Mouse (Mus musculus): ENCODE measurements at regions not wholly inside any gene's neighbourhood (a gene's known extent, or its start where the extent isn't known, plus 50 kb on each side); places are given as distances from the start of the nearest gene placed in this dataset.

- no peaks in the 10 kb centered on the region for H3K27me3 ChIP-seq (ENCODE audit: control insufficient read depth, insufficient read depth, low read length, poor library complexity, severe bottlenecking)
- DNase-seq (ENCODE audit: low read depth, low spot score), result no peak
- H3K36me3 ChIP-seq (ENCODE audit: control insufficient read depth, insufficient read depth, low read length, poor library complexity, severe bottlenecking), result no peaks in the 10 kb centered on the region
These were observed 377.4 kb upstream of the Fam92a start for GRCm38 (mm10) chr4:12549265-12549664.

DNA sequence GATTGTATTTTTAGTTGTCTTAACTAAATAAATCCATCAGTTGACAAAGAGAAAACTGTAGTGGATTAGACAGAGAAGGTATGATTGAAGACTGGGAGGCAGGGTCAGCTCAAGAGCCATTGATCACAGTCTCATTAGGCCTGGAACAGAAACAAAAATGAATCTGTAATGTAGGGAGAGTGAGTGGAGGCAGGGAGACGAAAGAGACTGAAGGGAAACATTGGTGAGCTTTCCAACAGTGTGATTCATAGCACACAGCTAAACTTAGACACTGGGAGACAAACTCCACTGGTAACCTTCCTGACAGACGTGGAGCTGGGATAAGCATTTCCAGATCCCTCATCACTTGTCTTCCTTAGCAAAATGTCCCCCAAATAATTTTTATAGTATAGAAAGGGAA lies 372.1 kb upstream of the Fam92a start:
- no peak for DNase-seq (ENCODE audit: low read depth, low spot score)
- H3K27me3 ChIP-seq (ENCODE audit: control insufficient read depth, insufficient read depth, low read length, poor library complexity, severe bottlenecking), result no peaks in the 10 kb centered on the region

GRCm38 (mm10) chr4:12541508-12541907 lies 369.7 kb upstream of the Fam92a start:
- Histone ChIP-seq H3K27me3 (ENCODE audit: control insufficient read depth, insufficient read depth, low read length, poor library complexity, severe bottlenecking) (no peaks in the 10 kb centered on the region), H3K36me3 (ENCODE audit: control insufficient read depth, insufficient read depth, low read length, poor library complexity, severe bottlenecking) (no peaks in the 10 kb centered on the region)
- no peak for DNase-seq (ENCODE audit: low read depth, low spot score)

More for the DNA sequence above, 372.1 kb upstream of the Fam92a start:
- no peaks in the 10 kb centered on the region for H3K36me3 ChIP-seq (ENCODE audit: control insufficient read depth, insufficient read depth, low read length, poor library complexity, severe bottlenecking)

GRCm38 (mm10) chr4:12539184-12539791 lies 367.5 kb upstream of the Fam92a start:
- DNase-seq (ENCODE audit: low read depth, low spot score), result no peak
- H3K27me3 ChIP-seq (ENCODE audit: control insufficient read depth, insufficient read depth, low read length, poor library complexity, severe bottlenecking), result no peaks in the 10 kb centered on the region
- no peaks in the 10 kb centered on the region for H3K36me3 ChIP-seq (ENCODE audit: control insufficient read depth, insufficient read depth, low read length, poor library complexity, severe bottlenecking)

DNA sequence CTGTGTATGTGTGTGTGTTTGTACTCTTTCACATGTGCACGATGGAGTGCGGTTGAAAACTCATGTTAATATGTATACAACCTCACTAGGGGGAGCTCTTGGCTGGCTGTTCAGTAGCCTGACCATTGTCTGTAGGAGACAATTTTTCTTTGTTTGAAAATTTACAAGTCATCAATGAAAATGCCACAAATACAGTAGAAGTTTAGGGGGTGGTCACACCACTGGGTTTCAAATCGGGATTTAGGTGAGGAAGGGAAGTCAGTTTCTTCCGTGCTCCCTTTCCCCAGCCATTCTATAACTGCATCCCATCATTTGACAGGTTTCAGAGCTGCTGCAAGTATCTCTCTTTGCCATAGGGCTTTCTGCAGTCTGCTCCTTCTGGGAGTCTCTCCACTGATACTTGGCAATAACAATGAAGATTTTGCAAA lies 366.9 kb upstream of the Fam92a start:
- no peak for DNase-seq (ENCODE audit: low read depth, low spot score)
- Histone ChIP-seq H3K36me3 (ENCODE audit: control insufficient read depth, insufficient read depth, low read length, poor library complexity, severe bottlenecking) (no peaks in the 10 kb centered on the region), H3K27me3 (ENCODE audit: control insufficient read depth, insufficient read depth, low read length, poor library complexity, severe bottlenecking) (no peaks in the 10 kb centered on the region)

DNA sequence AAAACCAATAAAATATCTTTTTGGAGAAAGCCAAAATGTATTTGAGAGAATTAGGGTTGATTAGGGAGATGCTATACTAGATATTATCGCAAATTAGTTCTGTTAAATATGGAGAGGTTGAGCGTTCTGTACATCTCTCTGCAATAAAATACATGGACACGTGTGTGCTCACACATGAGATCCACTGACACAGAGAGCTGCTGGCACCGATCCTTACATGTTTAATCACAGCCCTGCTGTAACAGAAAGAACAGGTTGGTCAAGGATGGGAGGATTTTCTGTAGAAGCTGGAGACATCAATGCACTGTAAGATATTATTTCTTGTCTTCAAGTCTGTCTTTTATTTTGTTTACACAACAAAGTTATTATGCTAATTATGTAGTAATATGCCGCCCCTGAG lies 366.2 kb upstream of the Fam92a start:
- DNase-seq (ENCODE audit: low read depth, low spot score), result no peak
- Histone ChIP-seq H3K36me3 (ENCODE audit: control insufficient read depth, insufficient read depth, low read length, poor library complexity, severe bottlenecking) (no peaks in the 10 kb centered on the region), H3K27me3 (ENCODE audit: control insufficient read depth, insufficient read depth, low read length, poor library complexity, severe bottlenecking) (no peaks in the 10 kb centered on the region)

DNA sequence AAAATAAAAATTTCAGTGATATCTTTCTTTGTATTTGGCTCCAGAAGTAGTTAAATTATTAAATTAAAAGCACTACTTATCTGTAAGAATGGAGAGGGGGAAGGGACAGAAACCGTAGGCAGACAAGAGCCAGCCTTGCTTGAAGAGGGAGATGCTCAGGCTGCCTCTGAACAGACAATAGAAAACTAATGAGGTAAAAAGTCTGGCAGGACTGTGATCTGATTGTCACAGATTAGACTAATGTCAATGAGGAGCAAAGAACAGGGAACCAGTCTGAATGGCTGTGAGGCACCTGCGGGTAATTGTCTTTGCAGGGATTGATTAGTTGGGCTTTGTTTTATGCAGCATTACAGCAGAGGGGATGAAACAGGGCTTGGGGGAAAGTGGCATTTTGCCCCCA lies 362.3 kb upstream of the Fam92a start:
- no peak for DNase-seq (ENCODE audit: low read depth, low spot score)
- H3K36me3 ChIP-seq (ENCODE audit: control insufficient read depth, insufficient read depth, low read length, poor library complexity, severe bottlenecking), result no peaks in the 10 kb centered on the region
- no peaks in the 10 kb centered on the region for H3K27me3 ChIP-seq (ENCODE audit: control insufficient read depth, insufficient read depth, low read length, poor library complexity, severe bottlenecking)

- H3K27me3 ChIP-seq (ENCODE audit: control insufficient read depth, insufficient read depth, low read length, poor library complexity, severe bottlenecking), result no peaks in the 10 kb centered on the region
- no peak for DNase-seq (ENCODE audit: low read depth, low spot score)
- H3K36me3 ChIP-seq (ENCODE audit: control insufficient read depth, insufficient read depth, low read length, poor library complexity, severe bottlenecking), result no peaks in the 10 kb centered on the region
These were observed 361.1 kb upstream of the Fam92a start for GRCm38 (mm10) chr4:12532961-12533360.

GRCm38 (mm10) chr4:12522358-12522757 lies 350.5 kb upstream of the Fam92a start:
- no peak for DNase-seq (ENCODE audit: low read depth, low spot score)
- no peaks in the 10 kb centered on the region for H3K36me3 ChIP-seq (ENCODE audit: control insufficient read depth, insufficient read depth, low read length, poor library complexity, severe bottlenecking)
- no peaks in the 10 kb centered on the region for H3K27me3 ChIP-seq (ENCODE audit: control insufficient read depth, insufficient read depth, low read length, poor library complexity, severe bottlenecking)

DNA sequence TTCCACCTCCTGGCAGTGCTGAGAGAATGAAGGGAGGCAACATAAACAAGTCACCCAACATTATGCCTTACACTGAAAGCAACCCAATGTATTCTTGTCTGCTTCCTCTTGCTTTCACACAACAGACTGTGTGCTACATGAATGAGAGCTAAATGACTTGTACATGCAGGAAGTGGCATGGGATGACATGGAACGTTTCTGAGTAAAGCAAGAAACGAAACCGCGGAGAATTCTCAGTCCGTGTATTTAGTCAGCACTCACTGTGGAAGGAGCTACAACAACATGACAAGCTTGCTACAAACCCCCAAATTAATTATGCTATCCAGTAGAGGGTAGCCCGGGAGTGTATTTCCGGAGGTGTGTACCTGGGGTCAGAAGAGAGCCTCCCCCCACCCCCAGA lies 349.4 kb upstream of the Fam92a start:
- DNase-seq (ENCODE audit: low read depth, low spot score), result no peak
- Histone ChIP-seq H3K36me3 (ENCODE audit: control insufficient read depth, insufficient read depth, low read length, poor library complexity, severe bottlenecking) (no peaks in the 10 kb centered on the region), H3K27me3 (ENCODE audit: control insufficient read depth, insufficient read depth, low read length, poor library complexity, severe bottlenecking) (no peaks in the 10 kb centered on the region)

- no peaks in the 10 kb centered on the region for H3K27me3 ChIP-seq (ENCODE audit: control insufficient read depth, insufficient read depth, low read length, poor library complexity, severe bottlenecking)
- no peak for DNase-seq (ENCODE audit: low read depth, low spot score)
These were observed 344.7 kb upstream of the Fam92a start for GRCm38 (mm10) chr4:12516497-12516896.

DNA sequence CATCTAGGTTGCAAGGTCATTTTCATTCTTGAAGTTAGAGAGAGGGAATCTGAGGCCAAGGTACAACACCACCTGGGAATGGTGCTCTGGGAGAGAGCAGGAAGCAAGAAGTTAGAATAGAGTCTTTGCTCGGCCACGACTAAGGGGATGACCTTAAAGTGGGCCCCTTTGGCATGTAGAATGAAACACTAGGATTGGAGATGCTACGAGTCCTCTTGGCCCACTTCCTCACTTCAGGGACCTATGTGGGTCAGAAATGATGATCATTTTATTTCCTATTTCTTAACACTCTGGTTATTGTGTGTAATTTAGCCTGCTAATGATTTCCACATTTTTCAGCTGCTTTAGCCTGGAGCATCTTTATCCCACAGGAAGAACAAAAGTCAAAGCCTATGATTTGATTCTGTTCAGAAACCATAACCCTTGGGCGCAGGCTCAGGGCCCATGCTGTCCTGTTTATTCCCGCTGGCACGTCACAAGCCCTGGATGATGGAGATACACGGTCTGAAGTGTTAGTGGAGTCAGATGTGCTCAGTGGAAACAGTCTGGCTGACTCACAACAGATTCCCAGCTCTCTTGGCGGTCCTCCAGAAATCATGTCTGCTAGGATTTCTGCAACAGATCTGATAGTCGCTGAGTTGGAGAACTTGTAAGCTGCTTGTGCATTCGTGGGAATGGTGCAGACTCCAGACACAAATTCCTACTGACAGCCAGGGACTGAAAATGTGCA lies 340.0 kb upstream of the Fam92a start:
- no peaks in the 10 kb centered on the region for H3K27me3 ChIP-seq (ENCODE audit: control insufficient read depth, insufficient read depth, low read length, poor library complexity, severe bottlenecking)
- DNase-seq (ENCODE audit: low read depth, low spot score), result no peak

More at GRCm38 (mm10) chr4:12516497-12516896, 344.7 kb upstream of the Fam92a start:
- H3K36me3 ChIP-seq (ENCODE audit: control insufficient read depth, insufficient read depth, low read length, poor library complexity, severe bottlenecking), result no peaks in the 10 kb centered on the region

GRCm38 (mm10) chr4:12506851-12507551 lies 335.2 kb upstream of the Fam92a start:
- DNase-seq (ENCODE audit: low read depth, low spot score), result no peak
- H3K27me3 ChIP-seq (ENCODE audit: control insufficient read depth, insufficient read depth, low read length, poor library complexity, severe bottlenecking), result no peaks in the 10 kb centered on the region
- no peaks in the 10 kb centered on the region for H3K36me3 ChIP-seq (ENCODE audit: control insufficient read depth, insufficient read depth, low read length, poor library complexity, severe bottlenecking)

More for the DNA sequence above, 340.0 kb upstream of the Fam92a start:
- no peaks in the 10 kb centered on the region for H3K36me3 ChIP-seq (ENCODE audit: control insufficient read depth, insufficient read depth, low read length, poor library complexity, severe bottlenecking)

- no peak for DNase-seq (ENCODE audit: low read depth, low spot score)
- H3K36me3 ChIP-seq (ENCODE audit: control insufficient read depth, insufficient read depth, low read length, poor library complexity, severe bottlenecking), result no peaks in the 10 kb centered on the region
- no peaks in the 10 kb centered on the region for H3K27me3 ChIP-seq (ENCODE audit: control insufficient read depth, insufficient read depth, low read length, poor library complexity, severe bottlenecking)
These were observed 329.3 kb upstream of the Fam92a start for GRCm38 (mm10) chr4:12501086-12501485.

- no peak for DNase-seq (ENCODE audit: low read depth, low spot score)
- Histone ChIP-seq H3K27me3 (ENCODE audit: control insufficient read depth, insufficient read depth, low read length, poor library complexity, severe bottlenecking) (no peaks in the 10 kb centered on the region), H3K36me3 (ENCODE audit: control insufficient read depth, insufficient read depth, low read length, poor library complexity, severe bottlenecking) (no peaks in the 10 kb centered on the region)
These were observed 326.6 kb upstream of the Fam92a start for GRCm38 (mm10) chr4:12498426-12498825.

Data from splenic B cell, adult 2 months (primary cell).